Mouse (Mus musculus) thymus, adult 2 months (tissue): ENCODE measurements around the gene Gimd1. TPM values are rescaled to one million over a fixed set of nuclear protein-coding genes. Genes with fewer than 3 reads are reported as not detected.

Source experiments
- DNase-seq: peaks from one replicate; pipeline ENCODE4 v3.0.0; 2021
- H3K27ac ChIP-seq: fragments of 200-500 bp; 2 replicates; pipeline ENCODE4 v1.5.1; 2012; ENCODE audit warnings: low read length, control low read depth; ENCODE audit not compliant: control insufficient read depth, insufficient read depth
- H3K27me3 ChIP-seq: fragments of 200-500 bp; 2 replicates; pipeline ENCODE4 v1.6.1; 2012; ENCODE audit warnings: mild to moderate bottlenecking, low read length, moderate library complexity, mixed read lengths; ENCODE audit not compliant: control insufficient read depth, insufficient read depth
- H3K36me3 ChIP-seq: fragments of 200-500 bp; 2 replicates; pipeline ENCODE4 v1.6.1; 2012; ENCODE audit warnings: mild to moderate bottlenecking, low read length, moderate library complexity; ENCODE audit not compliant: control insufficient read depth, insufficient read depth
- H3K4me1 ChIP-seq: fragments of 200-500 bp; replicated peaks from 2 replicates; pipeline ENCODE4 v1.6.1; 2012; ENCODE audit warnings: low read length; ENCODE audit not compliant: control insufficient read depth, insufficient read depth
- H3K4me3 ChIP-seq: fragments of 200-500 bp; 2 replicates; pipeline ENCODE4 v1.5.1; 2012; ENCODE audit warnings: mild to moderate bottlenecking, low read length, control low read depth, moderate library complexity; ENCODE audit not compliant: control insufficient read depth, insufficient read depth
- CTCF ChIP-seq: fragments of 200-500 bp; IDR thresholded peaks from 2 replicates; pipeline ENCODE4 v1.5.1; 2012; ENCODE audit warnings: mild to moderate bottlenecking, control low read depth, low read length, moderate library complexity, borderline replicate concordance; ENCODE audit not compliant: control insufficient read depth, poor library complexity, insufficient read depth; ENCODE audit errors: extremely low read depth
- POLR2A ChIP-seq: fragments of 200-500 bp; IDR thresholded peaks from 2 replicates; pipeline ENCODE4 v1.6.1; 2012; ENCODE audit warnings: mild to moderate bottlenecking, low read length, control low read depth, moderate library complexity; ENCODE audit not compliant: control insufficient read depth, poor library complexity, insufficient read depth; ENCODE audit errors: extremely low read depth
- WGBS: fragments of 180-500 bp; shearing (Covaris S2); methylation state at CpG from one replicate; pipeline ENCODE4 v1.1.7; 2018; 5-methylcytosine and 5-hydroxymethylcytosine counted together
- polyA plus RNA-seq: library from polyadenylated mRNA; depleted of rRNA; stranded (reverse); fragments of >200 nt; gene quantifications from 2 replicates; pipeline ENCODE4 v1.2.3, GENCODE M21; 2012

Gene Gimd1
- polyA plus RNA-seq, 1 experiment: not detected

DNA sequence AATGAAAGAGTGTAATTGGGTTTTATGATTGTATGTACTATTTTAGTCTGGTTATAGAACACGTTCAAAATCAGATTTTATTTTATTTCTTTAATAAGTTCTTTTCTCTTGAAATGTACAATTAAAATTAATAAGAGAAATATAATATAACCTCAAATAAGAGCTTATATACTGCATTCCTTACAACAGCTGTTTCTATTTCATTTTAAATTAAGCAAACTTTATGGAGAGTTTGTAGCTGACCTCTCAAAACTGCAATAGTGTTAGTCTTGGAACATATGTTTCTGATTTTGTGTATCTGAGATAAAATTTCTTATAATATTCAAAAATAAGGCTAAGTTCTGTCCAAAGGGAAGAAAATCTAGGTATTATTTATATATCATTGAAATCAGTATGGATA is 39.0 kb upstream of the Gimd1 start:
- no peaks in the 10 kb centered on the region for H3K27me3 ChIP-seq
- DNase-seq: no peak
- 70% methylated on average over 1 of the region's 1 CpGs for WGBS
- no peak overlapping the region for H3K27ac ChIP-seq
- TF ChIP-seq CTCF (no peak), POLR2A (no peak)
- H3K4me1 ChIP-seq: no peaks in the 10 kb centered on the region
- H3K36me3 ChIP-seq: no peaks in the 10 kb centered on the region
- no peak overlapping the region for H3K4me3 ChIP-seq

DNA sequence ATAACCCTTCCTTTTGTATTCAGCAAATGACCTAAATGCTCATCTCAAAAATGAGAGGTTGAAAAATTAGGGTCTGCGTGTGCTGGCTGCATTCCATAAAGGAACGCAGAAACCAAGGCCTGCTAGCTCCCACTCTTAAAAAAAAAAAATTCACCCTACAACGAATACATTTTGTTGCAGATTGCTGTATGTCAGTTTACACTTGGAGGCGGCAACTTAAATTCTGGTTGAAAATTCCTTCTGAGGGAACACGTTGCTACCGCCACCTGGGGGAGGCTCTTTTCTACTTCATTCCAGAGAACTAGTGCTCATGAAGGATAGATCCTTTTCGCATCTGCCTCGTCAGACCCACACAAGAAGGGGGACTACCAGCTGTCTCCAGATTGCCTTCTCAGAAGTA is 879 bp upstream of the Gimd1 start:
- Histone ChIP-seq H3K4me1 (no peaks in the 10 kb centered on the region), H3K27ac (no peak overlapping the region), H3K27me3 (no peaks in the 10 kb centered on the region), H3K4me3 (no peak overlapping the region), H3K36me3 (no peaks in the 10 kb centered on the region)
- 66% methylated on average over 8 of the region's 8 CpGs for WGBS
- DNase-seq: no peak
- TF ChIP-seq POLR2A (no peak), CTCF (no peak)

GRCm38 (mm10) chr3:132633261-132633660 is 3.6 kb downstream of the Gimd1 start:
- no peaks in the 10 kb centered on the region for H3K4me1 ChIP-seq
- H3K4me3 ChIP-seq: no peak overlapping the region
- TF ChIP-seq POLR2A (no peak), CTCF (no peak)
- WGBS: 66% methylated on average over 2 of the region's 2 CpGs
- DNase-seq: no peak
- no peak overlapping the region for H3K27ac ChIP-seq
- H3K27me3 ChIP-seq: no peaks in the 10 kb centered on the region
- no peaks in the 10 kb centered on the region for H3K36me3 ChIP-seq

DNA sequence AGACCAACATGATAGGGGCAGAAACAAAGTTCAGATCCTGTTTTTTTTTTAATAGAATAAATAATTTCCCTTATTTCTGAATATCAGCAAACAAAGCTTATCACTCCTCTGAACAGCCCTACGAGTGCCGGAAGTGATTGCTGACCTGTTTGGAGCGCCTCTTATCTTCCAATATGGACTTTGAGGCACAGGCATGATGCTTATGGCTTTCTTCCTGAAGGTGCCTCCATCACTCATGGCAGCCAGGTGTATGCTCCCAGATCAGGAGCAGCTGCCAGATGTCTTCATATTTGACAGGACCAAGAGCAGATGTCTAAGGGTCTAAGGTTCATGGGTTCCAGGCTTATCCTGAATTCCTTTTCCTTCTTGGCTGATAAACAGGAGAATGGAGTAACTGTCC is 7.5 kb downstream of the Gimd1 start:
- no peak overlapping the region for H3K27ac ChIP-seq
- no peaks in the 10 kb centered on the region for H3K27me3 ChIP-seq
- TF ChIP-seq POLR2A: no peak
- TF ChIP-seq CTCF: no peak
- H3K4me1 ChIP-seq: no peaks in the 10 kb centered on the region
- no peak for DNase-seq
- H3K4me3 ChIP-seq: no peak overlapping the region
- 92% methylated on average over 3 of the region's 3 CpGs for WGBS
- H3K36me3 ChIP-seq: no peaks in the 10 kb centered on the region

GRCm38 (mm10) chr3:132644071-132644470 is 14.5 kb downstream of the Gimd1 start:
- TF ChIP-seq CTCF: no peak
- no peak for TF ChIP-seq POLR2A
- Histone ChIP-seq H3K27me3 (no peaks in the 10 kb centered on the region), H3K4me1 (no peaks in the 10 kb centered on the region), H3K36me3 (no peaks in the 10 kb centered on the region), H3K4me3 (no peak overlapping the region), H3K27ac (no peak overlapping the region)
- 81% methylated on average over 4 of the region's 4 CpGs for WGBS
- no peak for DNase-seq

DNA sequence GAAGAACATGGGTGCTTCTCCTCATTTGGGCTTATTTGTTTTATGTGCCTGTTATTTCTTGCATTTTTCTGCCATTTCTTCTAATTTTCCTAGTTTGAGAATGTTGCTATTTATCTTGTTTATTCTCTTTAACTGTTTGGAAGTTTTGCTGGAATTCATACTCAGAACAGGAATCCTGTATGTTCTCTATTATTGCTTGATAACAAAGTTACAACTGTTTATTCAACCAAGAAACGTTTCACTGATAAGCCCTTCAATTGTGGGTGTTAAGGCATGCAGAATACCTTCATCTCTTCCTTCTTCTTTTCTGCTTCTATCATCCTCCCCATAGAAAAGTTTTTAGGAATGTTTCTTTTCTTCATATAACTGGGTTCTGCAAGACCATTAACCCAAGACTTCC is 17.2 kb downstream of the Gimd1 start:
- WGBS: 54% methylated on average over 1 of the region's 1 CpGs
- Histone ChIP-seq H3K27me3 (no peaks in the 10 kb centered on the region), H3K4me1 (no peaks in the 10 kb centered on the region), H3K36me3 (no peaks in the 10 kb centered on the region), H3K27ac (no peak overlapping the region), H3K4me3 (no peak overlapping the region)
- no peak for DNase-seq
- TF ChIP-seq CTCF: no peak
- no peak for TF ChIP-seq POLR2A

DNA sequence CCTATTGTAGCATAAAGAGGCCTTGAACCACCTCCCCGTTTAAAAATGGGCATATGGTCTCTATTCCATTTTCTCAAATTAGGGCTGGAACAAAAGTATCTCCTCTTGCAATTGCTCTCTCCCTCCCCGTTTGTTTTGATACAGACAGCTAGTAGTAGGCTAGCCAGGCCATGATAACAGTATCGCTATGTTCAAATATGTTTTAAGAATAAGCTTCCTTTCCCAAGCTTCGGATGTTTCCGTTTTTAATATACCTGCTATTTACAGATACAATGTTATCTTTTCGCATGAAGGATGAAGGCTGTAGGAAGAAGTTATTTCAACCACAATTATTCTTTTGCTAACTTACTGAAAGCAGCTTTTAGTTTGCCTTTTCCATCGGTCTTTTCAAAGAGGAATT is 19.7 kb downstream of the Gimd1 start:
- WGBS: 86% methylated on average over 7 of the region's 7 CpGs
- DNase-seq: no peak
- TF ChIP-seq CTCF (no peak), POLR2A (no peak)
- no peaks in the 10 kb centered on the region for H3K27me3 ChIP-seq
- H3K4me1 ChIP-seq: no peaks in the 10 kb centered on the region
- no peak overlapping the region for H3K4me3 ChIP-seq
- no peaks in the 10 kb centered on the region for H3K36me3 ChIP-seq
- H3K27ac ChIP-seq: no peak overlapping the region
